Mouse (Mus musculus): ENCODE measurements around the gene Pfkm.

DNA sequence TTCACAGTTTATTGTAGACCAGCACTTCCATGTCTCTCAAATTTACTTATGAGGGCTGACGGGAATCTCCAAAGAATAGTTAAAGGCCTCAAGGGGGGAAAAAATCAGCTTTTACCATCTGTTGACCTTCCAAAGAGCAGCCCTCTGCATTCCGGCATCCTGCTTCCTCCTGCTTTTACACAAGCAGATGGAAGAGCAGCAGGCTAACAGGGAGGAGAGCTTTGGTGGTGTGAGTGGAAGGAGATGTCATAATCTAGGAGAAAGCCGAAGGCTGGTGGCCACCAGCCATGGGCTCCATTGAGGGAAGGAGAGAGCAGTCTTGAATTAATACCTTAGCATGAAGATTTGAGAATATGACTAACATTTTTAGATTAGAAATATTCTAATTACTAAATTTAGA, 56.0 kb downstream of the Pfkm start:
- TF ChIP-seq EP300 (IDR thresholded peaks at IDR 0.05; ENCODE audit: low read depth) (no peak), CTCF (IDR thresholded peaks at IDR 0.05; ENCODE audit: low read depth) (no peak)

All from liver, postnatal 0 days (tissue).